Mouse (Mus musculus): Measurements from ENCODE around the gene Gnb1l.

DNA sequence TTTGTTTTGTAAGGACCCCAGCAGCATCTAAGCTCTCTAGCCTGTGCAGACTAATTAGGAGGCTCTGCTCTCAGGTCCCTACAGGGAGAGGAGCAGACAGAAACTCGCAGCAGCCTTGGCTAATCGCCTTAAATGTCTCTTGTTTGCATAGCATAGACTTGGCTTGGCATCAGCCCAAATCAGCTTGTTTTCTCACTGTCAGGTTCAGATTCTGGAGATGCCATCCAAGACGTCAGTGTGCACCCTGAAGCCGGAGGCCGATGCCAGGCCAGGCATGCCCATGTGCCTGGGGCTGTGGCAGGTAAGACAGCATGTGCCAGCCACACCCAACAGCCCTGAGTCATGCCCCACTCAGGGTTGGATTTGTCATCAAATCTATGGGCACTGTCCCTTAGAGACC lies 49.4 kb downstream of the Gnb1l start:
- TF ChIP-seq CTCF (IDR thresholded peaks at IDR 0.05; ENCODE audit: control insufficient read depth, insufficient read depth, insufficient read length), result no peak
- TF ChIP-seq USF1 (IDR thresholded peaks at IDR 0.05; ENCODE audit: low read depth), result no peak
- TF ChIP-seq MYOG (IDR thresholded peaks at IDR 0.05; ENCODE audit: control insufficient read depth, extremely low read depth, insufficient read length), result no peak
